9 mouse cellular contexts compared by ENCODE assay signal in the genomic region with DNA sequence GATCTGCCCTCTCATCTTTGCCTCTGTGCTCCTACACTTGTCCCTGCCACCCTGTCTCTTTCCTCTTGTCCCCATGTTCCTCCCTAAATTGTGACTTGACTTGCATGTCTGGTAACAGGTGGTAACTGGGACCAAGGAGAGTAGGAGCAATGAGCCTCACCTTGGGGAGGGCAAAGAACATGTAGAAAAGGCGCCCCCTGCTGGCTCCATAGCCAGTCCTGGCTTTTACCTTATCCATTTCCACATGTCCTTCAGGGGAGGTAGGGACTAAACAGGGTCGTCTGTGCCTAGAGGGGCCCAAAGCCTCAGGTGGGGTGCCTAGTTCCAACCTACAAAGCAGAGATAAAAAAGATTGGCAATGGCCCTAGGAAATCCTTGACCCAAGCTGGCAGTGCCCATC. TPM values are rescaled to one million over a fixed set of nuclear protein-coding genes. Genes with fewer than 3 reads are reported as not detected.
DNase-seq lines count a peak whose midpoint lies in the region; ATAC-seq and TF ChIP-seq lines count a peak whose summit lies in the region.
"Had no signal": no experiment of that assay in that cellular context is flagged by ENCODE, and none has a peak within 500 bp of the region (broad histone marks: within the 10 kb centered on the region; RNA-seq: fewer than 3 reads in every experiment).

A gene (minus strand): TSS at position 387 of the 400 bp plus-strand sequence.

- H3K9me3 ChIP-seq in liver, embryonic 12.5 days (replicated peaks) = no peaks in the 10 kb centered on the region
- H3K9me3 ChIP-seq in forebrain, embryonic 11.5 days (ENCODE audit: control insufficient read depth, low read length) = no peaks in the 10 kb centered on the region
- no peaks in the 10 kb centered on the region for H3K9me3 ChIP-seq in limb, embryonic 11.5 days (ENCODE audit: control insufficient read depth, low read length)
- no peaks in the 10 kb centered on the region for H3K9me3 ChIP-seq in neural tube, embryonic 13.5 days
- H3K9me3 ChIP-seq: embryonic facial prominence, embryonic 13.5 days had no signal

- no peak within 1 kb of the TSS for H3K4me3 ChIP-seq in liver, adult 2 months (ENCODE audit: insufficient read depth, low read depth, low read length)
- no peak within 1 kb of the TSS for H3K4me3 ChIP-seq in liver, embryonic 12.5 days
- H3K4me3 ChIP-seq in forebrain, embryonic 11.5 days (ENCODE audit: low read depth, low read length) = no peak within 1 kb of the TSS
- H3K4me3 ChIP-seq in kidney, adult 2 months (ENCODE audit: insufficient read depth, low read depth, low read length) = no peak within 1 kb of the TSS
- no peak within 1 kb of the TSS for H3K4me3 ChIP-seq in limb, embryonic 11.5 days (ENCODE audit: low read depth, low read length)
- no peak within 1 kb of the TSS for H3K4me3 ChIP-seq in neural tube, embryonic 13.5 days
- H3K4me3 ChIP-seq: embryonic facial prominence, embryonic 13.5 days had no signal

- H3K9ac ChIP-seq in liver, adult 2 months (ENCODE audit: low read depth, low read length) = no peak within 1 kb of the TSS
- H3K9ac ChIP-seq in liver, embryonic 12.5 days = no peak within 1 kb of the TSS
- H3K9ac ChIP-seq in forebrain, embryonic 11.5 days (ENCODE audit: low read length) = no peak within 1 kb of the TSS
- H3K9ac ChIP-seq in limb, embryonic 11.5 days (ENCODE audit: low read length) = no peak within 1 kb of the TSS
- H3K9ac ChIP-seq in neural tube, embryonic 13.5 days = no peak within 1 kb of the TSS
- H3K9ac ChIP-seq: embryonic facial prominence, embryonic 13.5 days had no signal

- no peaks in the 10 kb centered on the region for H3K27me3 ChIP-seq in liver, adult 2 months (ENCODE audit: control insufficient read depth, insufficient read depth, low read length)
- 0 out of 2 replicates have a peak, but pooled peaks cover 5% of the 10 kb centered on the region for H3K27me3 ChIP-seq in liver, embryonic 12.5 days (replicated peaks)
- H3K27me3 ChIP-seq in forebrain, embryonic 11.5 days (ENCODE audit: control insufficient read depth, insufficient read depth, low read length) = no peaks in the 10 kb centered on the region
- no peaks in the 10 kb centered on the region for H3K27me3 ChIP-seq in kidney, adult 2 months (replicated peaks; ENCODE audit: control insufficient read depth, insufficient read depth, low read length)
- H3K27me3 ChIP-seq in limb, embryonic 11.5 days (ENCODE audit: control insufficient read depth, insufficient read depth, low read length) = no peaks in the 10 kb centered on the region
- H3K27me3 ChIP-seq in neural tube, embryonic 13.5 days = no peaks in the 10 kb centered on the region
- H3K27me3 ChIP-seq: embryonic facial prominence, embryonic 13.5 days had no signal

- peak; percentile 19 for DNase-seq in liver, adult 2 months (ENCODE audit: extremely low read depth, low read depth, low spot score)
- DNase-seq in adrenal gland, postnatal 4 days (ENCODE audit: low spot score in 2 of 2) = no peak
- DNase-seq in forebrain, embryonic 11.5 days (ENCODE audit: low spot score) = peak; percentile 64
- peak; percentile 61 for DNase-seq in kidney, adult 2 months
- DNase-seq in limb, embryonic 11.5 days (ENCODE audit: low spot score) = peak; percentile 59
- peak; percentile 58 for DNase-seq in urinary bladder, postnatal 25 days (ENCODE audit: low spot score)

- H3K4me2 ChIP-seq in liver, embryonic 12.5 days = no peak within 1 kb of the TSS
- H3K4me2 ChIP-seq in forebrain, embryonic 11.5 days (ENCODE audit: low read depth, low read length, severe bottlenecking) = no peak within 1 kb of the TSS
- no peak within 1 kb of the TSS for H3K4me2 ChIP-seq in limb, embryonic 11.5 days (ENCODE audit: low read depth, severe bottlenecking)
- H3K4me2 ChIP-seq in neural tube, embryonic 13.5 days = no peak within 1 kb of the TSS
- H3K4me2 ChIP-seq: embryonic facial prominence, embryonic 13.5 days had no signal

- H3K79me2 ChIP-seq in liver, adult 2 months (ENCODE audit: control insufficient read depth, insufficient read depth, low read length) = no peaks in the 10 kb centered on the region

- H3K36me3 ChIP-seq in liver, adult 2 months (ENCODE audit: control insufficient read depth, insufficient read depth, low read length) = no peaks in the 10 kb centered on the region
- H3K36me3 ChIP-seq in liver, embryonic 12.5 days = no peaks in the 10 kb centered on the region
- no peaks in the 10 kb centered on the region for H3K36me3 ChIP-seq in forebrain, embryonic 11.5 days (ENCODE audit: control insufficient read depth, insufficient read depth, low read length)
- no peaks in the 10 kb centered on the region for H3K36me3 ChIP-seq in kidney, adult 2 months (ENCODE audit: control insufficient read depth, insufficient read depth, low read length)
- no peaks in the 10 kb centered on the region for H3K36me3 ChIP-seq in limb, embryonic 11.5 days (ENCODE audit: control insufficient read depth, insufficient read depth, low read length)
- H3K36me3 ChIP-seq in neural tube, embryonic 13.5 days = no peaks in the 10 kb centered on the region
- H3K36me3 ChIP-seq: embryonic facial prominence, embryonic 13.5 days had no signal

- TF ChIP-seq POLR2A in liver, adult 2 months (IDR thresholded peaks at IDR 0.05; ENCODE audit: extremely low read depth, insufficient read depth, low read length) = no peak
- TF ChIP-seq POLR2A in kidney, adult 2 months (IDR thresholded peaks at IDR 0.05; ENCODE audit: low read depth, low read length) = no peak

- 20% methylated on average over 2 of the region's 2 CpGs for WGBS in liver, adult 2 months
- WGBS in liver, embryonic 12.5 days (ENCODE audit: insufficient replicate concordance) = 14% methylated on average over 2 of the region's 2 CpGs
- WGBS in forebrain, embryonic 11.5 days = 13% methylated on average over 2 of the region's 2 CpGs
- WGBS in kidney, adult 2 months = 0% methylated on average over 2 of the region's 2 CpGs
- WGBS in limb, embryonic 11.5 days = 23% methylated on average over 2 of the region's 2 CpGs
- WGBS in neural tube, embryonic 13.5 days = 25% methylated on average over 2 of the region's 2 CpGs

- no peak within 1 kb of the TSS for H3K27ac ChIP-seq in liver, adult 2 months (replicated peaks; ENCODE audit: insufficient read depth, low read depth, low read length)
- no peak within 1 kb of the TSS for H3K27ac ChIP-seq in liver, embryonic 12.5 days
- no peak within 1 kb of the TSS for H3K27ac ChIP-seq in forebrain, embryonic 11.5 days (ENCODE audit: low read depth, low read length)
- H3K27ac ChIP-seq in kidney, adult 2 months (ENCODE audit: insufficient read depth, low read depth, low read length) = no peak within 1 kb of the TSS
- no peak within 1 kb of the TSS for H3K27ac ChIP-seq in limb, embryonic 11.5 days (replicated peaks; ENCODE audit: low read depth, low read length)
- H3K27ac ChIP-seq in neural tube, embryonic 13.5 days (replicated peaks) = no peak within 1 kb of the TSS
- H3K27ac ChIP-seq: embryonic facial prominence, embryonic 13.5 days had no signal

- peak; percentile 53; the same call in 1 of the 2 replicates for TF ChIP-seq CTCF in liver, adult 2 months (IDR thresholded peaks at IDR 0.05; ENCODE audit: low read depth, low read length)
- peak; percentile 52 for TF ChIP-seq CTCF in kidney, adult 2 months (conservative IDR thresholded peaks at IDR 0.05; ENCODE audit: insufficient read depth, insufficient read length, low read depth, low read length)

- ATAC-seq in liver, embryonic 12.5 days = no peak
- ATAC-seq in forebrain, embryonic 11.5 days (replicated peaks; ENCODE audit: low FRiP score) = no peak
- ATAC-seq in limb, embryonic 11.5 days (ENCODE audit: insufficient number of reproducible peaks, low FRiP score, low TSS enrichment, low read depth) = no peak
- ATAC-seq in neural tube, embryonic 13.5 days (ENCODE audit: low read depth) = no peak

- no peaks in the 10 kb centered on the region for H3K4me1 ChIP-seq in liver, adult 2 months (ENCODE audit: control insufficient read depth, insufficient read depth, low read length)
- no peaks in the 10 kb centered on the region for H3K4me1 ChIP-seq in liver, embryonic 12.5 days
- H3K4me1 ChIP-seq in forebrain, embryonic 11.5 days (replicated peaks; ENCODE audit: control insufficient read depth, insufficient read depth, low read length) = no peaks in the 10 kb centered on the region
- 0 out of 2 replicates have a peak, but pooled peaks cover 3% of the 10 kb centered on the region for H3K4me1 ChIP-seq in kidney, adult 2 months (ENCODE audit: control insufficient read depth, insufficient read depth, low read length)
- H3K4me1 ChIP-seq in limb, embryonic 11.5 days (ENCODE audit: control insufficient read depth, insufficient read depth, low read length) = no peaks in the 10 kb centered on the region
- H3K4me1 ChIP-seq in neural tube, embryonic 13.5 days (replicated peaks) = no peaks in the 10 kb centered on the region
- H3K4me1 ChIP-seq: embryonic facial prominence, embryonic 13.5 days had no signal

RNA-seq across cellular contexts. Expression of the gene that starts here (rescaled TPM):
- 0.09 and 0.47 TPM in 2 replicates for total RNA-seq in liver, adult 2 months (2014; rRNA removed)
- 0.06 and 0.17 TPM in 2 replicates for polyA plus RNA-seq in liver, adult 2 months (2012; rRNA removed)
- 0.11 and 0.38 TPM in 2 replicates for polyA plus RNA-seq in liver, embryonic 12.5 days (2016; fragmentation: Nextera tagmentation; extraction: Ambion mirVana)
- 10 to 100 TPM; 27.6 to 45.7 TPM for total RNA-seq in adrenal gland, postnatal 4 days (2021)
- polyA plus RNA-seq in forebrain, embryonic 11.5 days (2014; fragmentation: Nextera tagmentation; extraction: Ambion mirVana) = 24.0 and 27.2 TPM in 2 replicates
- polyA plus RNA-seq in kidney, adult 2 months (2012; rRNA removed) = 26.5 TPM in 2 replicates
- 0.85 and 1.2 TPM in 2 replicates for polyA plus RNA-seq in limb, embryonic 11.5 days (2014; fragmentation: Nextera tagmentation; extraction: Ambion mirVana)
- 97.6 and 98.7 TPM in 2 replicates for polyA plus RNA-seq in neural tube, embryonic 13.5 days (2015; fragmentation: Nextera tagmentation; extraction: Ambion mirVana)

Comparison
In these comparisons a context has a peak if more than half of its experiments do, and no peak if none do; other contexts are left out.
1. RNA of the gene that starts here (total RNA-seq): 27.6 to 45.7 TPM in adrenal gland, postnatal 4 days; 0.09 to 0.47 TPM in liver, adult 2 months; every median in the first group is over 10 times any median in the second.
2. RNA of the gene that starts here (polyA plus RNA-seq): 97.6 to 98.7 TPM in neural tube, embryonic 13.5 days, 26.5 TPM in kidney, adult 2 months and 24.0 to 27.2 TPM in forebrain, embryonic 11.5 days; 0.85 to 1.2 TPM in limb, embryonic 11.5 days, 0.11 to 0.38 TPM in liver, embryonic 12.5 days and 0.06 to 0.17 TPM in liver, adult 2 months; every median in the first group is over 10 times any median in the second.
3. Peak in DNase-seq in liver, adult 2 months; RNA of the gene not detected or under 1 TPM.
4. DNase-seq: peak in forebrain, embryonic 11.5 days (single experiment), kidney, adult 2 months (single experiment), limb, embryonic 11.5 days (single experiment) and urinary bladder, postnatal 25 days (single experiment); none in adrenal gland, postnatal 4 days (0 of 2).